Mouse (Mus musculus) T-helper 2 cell (primary cell): ENCODE results near the gene Cenpb.

Source experiments
- in situ Hi-C: fragments of 300-600 bp; cut with MboI, MseI; formaldehyde crosslinking; loops from one replicate; pipeline ENCODE4 v1.15.1; 2025; ENCODE audit warnings: high pct_unique_total_duplicates

Gene Cenpb

DNA sequence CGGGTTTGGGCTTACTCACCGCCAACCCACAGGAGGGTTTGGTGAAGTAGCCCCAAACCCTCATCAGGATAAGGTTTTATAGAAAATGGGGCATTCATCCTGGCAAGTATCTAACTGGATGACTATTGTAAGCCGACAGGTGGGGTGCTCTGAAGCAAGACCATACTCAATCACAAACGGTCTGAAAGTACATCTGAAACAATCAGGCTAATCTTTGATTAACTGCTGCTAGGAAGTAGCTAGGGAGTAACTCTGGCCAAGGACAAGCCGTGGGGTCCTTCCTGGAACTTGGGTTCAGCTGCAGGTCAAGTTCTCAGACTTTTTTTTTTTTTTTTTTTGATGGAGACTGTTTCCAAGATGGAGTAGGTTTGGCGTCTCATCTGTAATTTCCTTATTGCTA is 11.9 kb downstream of the Cenpb start:
- in situ Hi-C loops: no loop called here

DNA sequence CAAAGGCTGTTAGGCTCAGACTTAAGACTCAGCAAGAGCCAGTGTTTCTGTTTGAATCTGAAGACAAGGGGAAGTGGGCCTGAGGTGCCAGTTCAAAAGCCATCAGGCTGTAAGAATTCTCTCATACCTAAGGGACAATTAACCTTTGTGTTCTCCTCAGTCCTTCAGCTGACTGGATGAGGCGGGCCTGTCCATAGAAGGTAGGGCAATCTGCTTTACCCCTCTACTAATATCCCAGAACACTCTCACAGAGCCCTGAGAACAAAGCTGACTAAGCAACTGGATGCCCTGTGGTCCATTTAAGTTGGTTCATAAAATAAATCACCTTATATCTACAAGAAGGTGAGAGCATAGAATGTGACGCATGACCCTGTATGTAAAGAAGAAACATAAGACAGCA is 13.7 kb downstream of the Cenpb start:
- in situ Hi-C loops: no loop called here

DNA sequence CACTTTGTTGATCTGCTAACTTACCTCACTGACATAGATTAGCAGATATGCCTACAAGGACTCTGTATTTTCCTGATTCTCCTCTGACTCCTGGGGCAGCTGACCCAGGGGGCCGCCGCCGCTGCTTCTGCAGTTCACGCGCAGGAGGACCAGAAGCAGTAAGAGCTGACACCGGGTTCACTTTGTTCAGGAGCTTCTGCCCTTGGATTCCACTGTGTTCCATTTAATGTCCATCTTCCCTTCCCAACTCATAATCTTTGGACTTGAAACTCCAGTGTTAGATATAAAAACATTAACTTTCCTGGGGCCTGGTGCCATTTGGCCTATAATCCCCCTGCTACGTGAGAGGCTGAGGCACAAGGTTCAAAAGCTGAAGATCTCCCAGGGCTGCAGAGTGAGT is 15.9 kb downstream of the Cenpb start:
- in situ Hi-C loops: no loop called here

GRCm38 (mm10) chr2:131160671-131161111 is 19.2 kb downstream of the Cenpb start:
- in situ Hi-C loops: no loop called here

DNA sequence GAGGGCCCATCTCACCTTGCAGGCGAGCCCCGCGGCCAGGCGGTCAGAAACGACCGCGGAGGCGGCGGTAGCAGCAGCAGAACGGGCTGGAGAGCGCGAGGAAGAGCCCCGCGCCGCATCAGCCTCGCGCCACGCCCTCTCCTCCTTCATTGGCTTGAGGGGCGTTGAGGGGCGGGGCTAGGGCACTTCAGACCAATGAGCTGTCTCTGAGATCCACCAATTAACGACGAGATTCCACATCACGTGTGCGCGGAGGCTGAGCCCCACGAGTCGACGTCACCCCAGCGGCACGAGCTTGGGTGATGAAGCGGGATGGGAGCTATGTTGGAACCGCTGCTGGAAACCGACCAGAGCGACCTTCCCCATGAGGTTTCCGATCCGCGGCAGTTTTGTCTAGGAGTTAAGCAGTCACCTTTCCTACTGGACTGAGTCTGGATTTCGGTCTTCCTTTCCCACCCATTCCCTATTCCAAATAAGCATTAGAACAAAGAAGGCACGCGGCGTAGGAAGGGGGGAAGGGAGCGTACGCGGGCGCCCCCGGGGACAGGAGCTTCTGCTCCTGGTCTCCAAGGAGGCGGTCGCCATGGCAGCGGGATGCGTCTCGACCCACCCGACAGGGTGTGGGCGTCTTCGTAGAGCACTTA is 19.8 kb downstream of the Cenpb start, which contains the start of gene 1700037H04Rik:
Gene 1700037H04Rik, minus strand, starts transcription at position 144 of the 644 bp plus-strand sequence.
- in situ Hi-C loops: no loop called here

GRCm38 (mm10) chr2:131159491-131159910 is 20.4 kb downstream of the Cenpb start:
- in situ Hi-C loops: no loop called here

DNA sequence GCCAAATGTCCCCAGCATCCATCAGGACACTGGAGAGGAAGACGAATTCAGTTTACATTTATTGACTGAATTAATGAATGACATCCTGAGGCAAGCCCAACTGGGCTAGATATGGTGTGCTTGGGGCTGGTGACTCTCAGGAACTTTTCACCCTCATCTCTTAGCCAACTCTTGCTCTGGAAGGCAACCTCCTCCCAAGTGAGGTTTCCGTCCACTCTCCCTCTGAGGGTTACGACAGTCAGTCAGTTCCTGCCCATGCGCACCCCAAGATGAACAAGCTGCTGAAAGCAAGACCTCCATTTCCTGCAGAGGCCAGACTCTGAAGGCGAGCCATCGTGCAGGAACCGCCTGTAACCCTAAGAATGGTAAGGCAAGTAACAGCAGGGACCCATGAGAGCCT is 22.9 kb downstream of the Cenpb start:
- in situ Hi-C loops: no loop called here

DNA sequence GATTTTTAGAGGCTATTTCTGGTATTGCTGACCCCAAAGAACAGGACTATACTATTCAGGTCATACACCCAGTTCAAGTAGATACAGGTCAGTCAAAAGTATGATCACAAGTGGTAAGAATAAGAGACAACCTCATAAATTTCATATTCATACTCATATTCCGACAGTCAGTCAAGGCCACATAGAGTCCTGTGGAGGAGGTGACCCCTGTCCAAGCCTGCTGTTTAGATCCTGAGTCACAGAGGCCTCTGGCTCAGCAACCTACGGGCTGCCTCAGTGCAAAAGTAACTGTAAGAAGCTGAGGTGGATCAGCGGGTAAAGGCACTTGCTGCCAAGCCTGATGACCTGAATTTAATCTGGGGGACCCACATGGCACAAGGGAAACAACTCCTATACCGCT is 25.8 kb downstream of the Cenpb start:
- in situ Hi-C loops: no loop called here

DNA sequence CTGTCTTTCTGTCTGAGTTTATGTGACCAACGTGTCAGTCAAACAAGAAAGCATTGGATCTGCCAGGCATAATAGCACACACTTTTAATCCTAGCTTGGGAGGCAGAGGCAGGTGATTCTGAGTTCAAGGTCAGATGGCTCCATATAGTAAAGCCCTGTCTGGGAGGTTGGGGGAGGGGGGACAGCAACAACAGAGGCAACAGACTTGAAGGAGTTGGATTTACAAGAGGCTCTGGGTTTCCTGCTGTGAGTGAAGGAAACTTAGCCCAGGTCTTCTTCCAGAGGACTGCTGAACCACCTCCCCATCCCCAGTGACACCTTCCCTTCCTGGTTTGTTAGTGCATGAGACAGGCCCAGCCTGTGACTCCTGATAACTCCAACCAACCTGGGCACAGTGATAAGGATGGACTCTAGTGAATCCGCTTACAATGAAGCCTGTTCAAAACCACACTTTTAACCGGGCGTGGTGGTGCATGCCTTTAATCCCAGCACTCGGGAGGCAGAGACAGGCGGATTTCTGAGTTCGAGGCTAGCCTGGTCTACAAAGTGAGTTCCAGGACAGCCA is 27.6 kb downstream of the Cenpb start:
- in situ Hi-C loops: no loop called here

GRCm38 (mm10) chr2:131149254-131149578 is 30.7 kb downstream of the Cenpb start:
- in situ Hi-C loops: no loop called here

GRCm38 (mm10) chr2:131148353-131149253 is 31.3 kb downstream of the Cenpb start:
- in situ Hi-C loops: no loop called here

GRCm38 (mm10) chr2:131147043-131147365 is 32.9 kb downstream of the Cenpb start:
- in situ Hi-C loops: no loop called here

GRCm38 (mm10) chr2:131146193-131147042 is 33.4 kb downstream of the Cenpb start:
- in situ Hi-C loops: no loop called here

DNA sequence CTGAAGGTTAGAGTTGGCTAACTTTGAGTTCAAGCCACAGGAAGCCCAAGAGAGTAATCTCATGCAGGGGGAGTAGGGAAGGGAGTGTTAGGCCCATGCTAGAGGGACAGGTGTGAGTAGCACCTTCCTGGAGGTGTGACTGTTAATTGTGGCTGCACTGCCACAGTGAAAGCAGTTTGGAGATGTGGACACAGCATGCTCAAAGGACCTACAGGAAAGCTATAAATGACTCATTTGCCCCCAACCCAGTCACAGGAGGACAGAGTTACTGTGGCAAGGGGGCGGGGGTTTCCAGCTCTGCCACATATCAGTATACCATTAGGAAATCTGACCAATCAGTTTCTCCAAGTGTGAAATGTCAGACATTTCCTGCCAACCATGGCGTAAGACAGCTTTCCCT is 34.3 kb downstream of the Cenpb start:
- in situ Hi-C loops: no loop called here

- in situ Hi-C loops: no loop called here
Measured at GRCm38 (mm10) chr2:131145121-131145520, 34.7 kb downstream of the Cenpb start.

GRCm38 (mm10) chr2:131143007-131143780 is 36.7 kb downstream of the Cenpb start:
- in situ Hi-C loops: no loop called here

GRCm38 (mm10) chr2:131142592-131142991 is 37.3 kb downstream of the Cenpb start:
- in situ Hi-C loops: no loop called here

GRCm38 (mm10) chr2:131141336-131141986 is 38.4 kb downstream of the Cenpb start:
- in situ Hi-C loops: no loop called here

GRCm38 (mm10) chr2:131140533-131140905 is 39.3 kb downstream of the Cenpb start:
- in situ Hi-C loops: no loop called here

DNA sequence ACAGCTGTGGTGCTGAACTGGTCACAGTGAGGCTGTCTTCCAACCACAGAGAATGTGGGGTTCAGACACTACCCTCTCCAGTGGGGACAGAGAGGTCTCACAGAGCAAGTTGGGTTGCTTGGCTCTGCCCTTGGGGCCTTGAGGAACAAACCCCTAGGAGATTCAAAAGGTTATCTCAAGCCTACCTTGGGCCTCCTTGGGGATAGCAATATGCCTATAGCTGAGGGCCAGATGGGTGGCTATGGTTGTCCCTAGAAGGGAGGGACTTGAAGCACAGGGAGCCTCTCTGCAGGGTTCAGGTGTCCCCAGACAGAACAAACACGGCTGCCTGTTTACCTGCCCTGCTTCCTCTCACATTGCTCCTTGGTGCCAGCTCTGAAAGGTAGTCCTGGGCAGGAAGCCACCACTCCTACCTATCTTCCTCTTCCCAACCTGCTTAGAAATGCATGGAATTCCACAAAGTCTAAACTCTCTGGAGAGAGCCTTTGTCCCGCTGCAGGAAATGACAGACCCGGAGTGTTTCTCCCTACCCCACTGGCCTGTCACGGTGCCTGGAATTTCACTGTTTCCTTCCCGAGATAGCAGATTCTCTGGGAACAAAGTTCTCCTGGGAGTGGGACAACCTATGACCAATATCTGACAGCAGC is 39.9 kb downstream of the Cenpb start:
- in situ Hi-C loops: no loop called here
